Mouse (Mus musculus) mouse embryonic stem cell (cell line): ENCODE data around the gene Rab32.
"Not testable (repeated sequence)": the region's sequence is repeated elsewhere in the genome, so short reads cannot be mapped to it uniquely, and the experiment has no call there.

Experiments used
- in situ Hi-C, 2 experiments: fragments of 300-500 bp; cut with MboI; formaldehyde crosslinking; loops; 1 replicate in 1 of 2; 3 replicates in 1 of 2; pipeline ENCODE4 v1.14.3; 2019 to 2020; ENCODE audit warnings: low sequenced_read_pairs in 2 of 2, low pct_unique_long_range_greater_than_20kb in 1 of 2, mixed read lengths in 1 of 2; ENCODE audit not compliant: unreplicated experiment in 1 of 2

Rab32 gene

DNA sequence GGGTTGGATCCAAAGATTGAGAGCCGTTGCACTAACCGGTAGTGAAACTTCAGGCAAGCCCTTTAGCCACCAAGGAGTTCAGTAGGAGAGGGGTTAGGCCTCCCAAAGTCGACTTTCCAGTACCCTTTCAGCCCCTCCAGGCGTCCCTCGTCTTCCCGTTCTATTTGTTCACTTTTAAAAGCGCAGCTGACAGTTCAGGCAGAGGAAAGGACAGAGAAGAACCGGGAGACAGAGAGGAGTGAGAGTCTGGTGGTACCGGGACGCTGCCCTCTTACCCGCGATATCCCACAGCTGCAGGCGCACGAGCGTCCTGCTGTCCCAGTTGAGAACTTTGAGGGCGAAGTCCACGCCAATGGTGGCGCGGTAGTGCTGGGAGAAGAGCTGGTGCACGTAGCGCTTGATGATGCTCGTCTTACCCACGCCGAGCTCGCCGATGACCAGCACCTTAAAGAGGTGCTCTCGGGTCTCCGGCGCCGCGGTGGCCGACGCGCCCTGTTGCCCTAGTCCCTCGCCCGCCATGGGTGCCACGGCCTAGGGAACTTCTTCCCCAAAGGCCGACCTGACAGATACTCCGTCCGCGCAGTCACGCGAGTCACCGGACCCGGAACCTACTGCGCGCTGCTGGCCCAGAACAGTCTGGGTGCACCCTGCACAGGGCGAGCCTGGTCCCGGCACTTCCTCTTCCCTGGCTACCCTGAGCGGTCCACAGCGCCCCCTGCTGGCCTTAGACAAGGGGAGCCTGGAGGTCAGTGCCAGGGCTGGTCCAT is at the start of gene Rab32:
TSS of gene Rab32 (minus strand) at position 696 of the 767 bp plus-strand sequence.
- in situ Hi-C loops, result no loop called here

GRCm38 (mm10) chr10:10600771-10601170 is 42.7 kb upstream of the Rab32 start:
- in situ Hi-C loops, result no loop called here

DNA sequence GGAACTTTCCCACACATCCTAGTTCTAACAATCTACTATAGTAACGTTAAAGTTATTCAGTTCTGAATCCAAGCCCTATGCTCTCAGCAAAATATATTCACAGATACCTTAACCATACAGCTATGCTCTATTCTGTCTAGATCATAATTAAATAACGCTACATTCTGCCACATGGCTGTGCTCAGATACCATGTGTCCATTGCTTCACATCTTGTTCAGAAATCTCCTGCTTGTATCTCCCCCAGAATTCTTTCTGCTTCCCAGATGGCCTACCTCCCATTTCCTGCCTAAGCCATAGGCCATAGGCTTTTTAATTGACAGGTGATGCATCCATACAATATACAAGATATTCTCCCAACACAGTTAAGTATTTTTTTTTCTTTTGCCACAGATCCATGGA is 39.4 kb upstream of the Rab32 start:
- in situ Hi-C loops, result not testable (repeated sequence)

GRCm38 (mm10) chr10:10580811-10581210 is 22.7 kb upstream of the Rab32 start:
- in situ Hi-C loops, result no loop called here

- in situ Hi-C loops, result no loop called here
Measured at GRCm38 (mm10) chr10:10579821-10580220, 21.8 kb upstream of the Rab32 start.

GRCm38 (mm10) chr10:10558337-10558711 is 259 bp upstream of the Rab32 start:
- in situ Hi-C loops, result no loop called here

DNA sequence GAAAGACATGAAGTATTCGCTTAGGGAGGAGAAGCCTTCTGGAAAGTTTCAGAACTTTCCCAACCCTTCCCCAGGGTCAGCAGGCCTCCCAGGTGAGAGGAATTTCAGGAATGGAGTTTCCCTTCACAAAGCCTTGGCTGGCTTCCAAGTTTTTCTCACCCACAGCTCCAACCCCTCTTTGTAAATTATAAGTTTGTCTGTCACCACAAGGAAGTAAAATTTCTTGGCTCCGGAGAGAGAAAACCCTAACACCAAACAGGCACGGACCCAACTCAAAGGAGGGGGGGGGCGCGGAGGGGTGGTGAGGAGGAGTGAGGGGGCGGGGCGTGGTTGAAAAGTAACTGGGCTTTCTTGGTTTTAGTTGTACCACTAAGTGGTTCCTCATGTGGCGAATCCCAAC is 980 bp downstream of the Rab32 start:
- in situ Hi-C loops, result no loop called here

GRCm38 (mm10) chr10:10555676-10556075 is 2.4 kb downstream of the Rab32 start:
- in situ Hi-C loops, result no loop called here

DNA sequence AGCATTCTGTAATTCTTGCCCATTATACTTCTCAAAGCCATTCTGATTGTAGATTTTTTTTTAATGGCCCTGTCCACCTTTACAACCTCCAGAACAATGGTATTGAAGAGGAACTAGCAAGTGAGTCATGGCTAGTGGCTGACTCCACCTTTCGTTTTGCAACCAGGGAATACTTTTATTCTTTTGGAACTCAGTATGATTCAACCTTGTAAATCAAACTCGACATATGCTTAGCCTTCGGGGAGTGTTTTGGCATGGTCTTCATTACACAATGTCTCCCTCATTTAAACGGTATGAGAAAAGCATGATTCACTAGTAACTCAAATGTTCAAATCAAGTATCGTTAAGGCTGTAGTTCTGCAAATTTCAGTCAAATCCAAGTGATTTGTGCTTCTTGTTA is 2.8 kb downstream of the Rab32 start:
- in situ Hi-C loops, result no loop called here

GRCm38 (mm10) chr10:10550134-10550533 is 7.9 kb downstream of the Rab32 start:
- in situ Hi-C loops, result no loop called here

DNA sequence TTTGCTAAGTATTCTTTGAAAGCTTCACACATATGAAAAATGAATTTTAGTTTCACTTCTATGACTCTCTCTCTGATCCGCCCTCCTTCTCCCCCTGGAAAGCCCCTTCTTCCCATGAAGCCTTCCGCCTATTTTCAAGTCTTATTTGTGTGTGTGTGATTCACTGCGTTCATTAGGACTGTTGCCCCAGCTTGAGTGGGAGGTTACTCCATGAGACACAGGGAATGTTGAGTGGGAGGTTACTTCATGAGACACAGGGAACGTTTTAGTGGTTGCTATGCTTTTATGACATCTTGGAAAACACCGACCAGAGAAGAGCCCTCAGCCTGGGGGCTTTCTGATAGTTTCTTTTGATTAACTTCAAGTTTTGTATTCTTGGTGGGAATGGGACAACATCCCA is 11.4 kb downstream of the Rab32 start:
- in situ Hi-C loops, result no loop called here

DNA sequence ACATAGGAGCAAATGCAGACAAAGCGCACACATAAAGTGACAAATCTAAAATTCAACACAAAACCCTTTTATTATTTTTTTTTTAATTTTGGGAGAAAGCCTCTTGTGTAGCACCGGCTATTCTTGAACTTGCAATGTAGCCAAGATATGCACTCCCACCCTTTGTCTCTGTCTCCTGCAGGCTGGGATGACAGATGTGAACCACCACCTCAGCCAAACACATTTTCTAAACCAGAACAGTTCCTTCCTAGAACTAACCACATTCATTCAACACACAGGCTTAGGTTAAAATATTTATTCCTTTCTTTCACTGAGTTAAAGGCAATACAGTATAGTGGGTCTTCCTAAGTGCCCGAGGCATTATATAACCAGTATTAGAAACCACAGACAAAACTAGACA is 13.1 kb downstream of the Rab32 start:
- in situ Hi-C loops, result no loop called here
